Mouse (Mus musculus) testis, adult 2 months (tissue): ENCODE measurements around the gene Ddx6.

Source experiments
- CTCF ChIP-seq: fragments of 200-500 bp; IDR thresholded peaks from 2 replicates; pipeline ENCODE4 v1.5.1; 2012; ENCODE audit warnings: low read depth, mild to moderate bottlenecking, inconsistent platforms, low read length, moderate library complexity; ENCODE audit not compliant: control insufficient read depth, insufficient read depth, insufficient replicate concordance
- POLR2A ChIP-seq: fragments of 200-500 bp; IDR thresholded peaks from 2 replicates; pipeline ENCODE4 v1.6.1; 2012; ENCODE audit warnings: low read depth, mild to moderate bottlenecking, inconsistent platforms, low read length, moderate library complexity; ENCODE audit not compliant: control insufficient read depth

- TF ChIP-seq CTCF (no peak), POLR2A (no peak)
These were observed 17.9 kb upstream of the Ddx6 start for GRCm38 (mm10) chr9:44586640-44587261.
